Mouse (Mus musculus) liver, postnatal 0 days (tissue): ENCODE measurements at regions not wholly inside any gene's neighbourhood (a gene's known extent, or its start where the extent isn't known, plus 50 kb on each side); places are given as distances from the start of the nearest gene placed in this dataset.

Source experiments
- ATAC-seq: fragments of 200-750 bp; cut with Nextera tagmentation; 2 replicates; pipeline ENCODE4 v1.8.0; 2017; ENCODE audit warnings: mild to moderate bottlenecking, moderate library complexity
- DNase-seq: peaks from one replicate; pipeline ENCODE4 v3.0.0-alpha.2; 2016
- H3K27ac ChIP-seq: fragments of 300-500 bp; sonication (generic); 2 replicates; pipeline ENCODE4 v1.5.1; 2014; ENCODE audit warnings: antibody characterized with exemption, moderate library complexity, mild to moderate bottlenecking, low read depth
- H3K27me3 ChIP-seq: fragments of 300-500 bp; sonication (generic); 2 replicates; pipeline ENCODE4 v1.6.1; 2014; ENCODE audit warnings: low read length, control low read depth, mixed read lengths; ENCODE audit not compliant: insufficient read depth
- H3K36me3 ChIP-seq: fragments of 300-500 bp; sonication (generic); replicated peaks from 2 replicates; pipeline ENCODE4 v1.6.1; 2014; ENCODE audit warnings: mild to moderate bottlenecking, control low read depth, low read length, moderate library complexity, mixed read lengths; ENCODE audit not compliant: insufficient read depth
- H3K4me1 ChIP-seq: fragments of 300-500 bp; sonication (generic); 2 replicates; pipeline ENCODE4 v1.6.1; 2014; ENCODE audit warnings: antibody characterized with exemption, mild to moderate bottlenecking, control low read depth; ENCODE audit not compliant: insufficient read depth
- H3K4me2 ChIP-seq: fragments of 300-500 bp; sonication (generic); 2 replicates; pipeline ENCODE4 v1.6.1; 2014; ENCODE audit warnings: low read depth, mild to moderate bottlenecking, low read length, moderate library complexity, mixed read lengths
- H3K4me3 ChIP-seq: fragments of 300-500 bp; sonication (generic); 2 replicates; pipeline ENCODE4 v1.5.1; 2014; ENCODE audit warnings: low read depth, low read length
- H3K9ac ChIP-seq: fragments of 300-500 bp; sonication (generic); replicated peaks from 2 replicates; pipeline ENCODE4 v1.6.1; 2014; ENCODE audit warnings: mild to moderate bottlenecking, moderate library complexity
- H3K9me3 ChIP-seq: fragments of 300-500 bp; sonication (generic); 2 replicates; pipeline ENCODE4 v1.6.1; 2016; ENCODE audit warnings: mild to moderate bottlenecking, control low read depth, low read length, mixed read lengths
- CTCF ChIP-seq: sonication (generic); IDR thresholded peaks from 2 replicates; pipeline ENCODE4 v1.5.1; 2016; ENCODE audit warnings: antibody characterized with exemption, low read depth
- EP300 ChIP-seq: IDR thresholded peaks from 2 replicates; pipeline ENCODE4 v1.6.1; 2016; ENCODE audit warnings: antibody characterized with exemption, low read depth, mild to moderate bottlenecking
- WGBS: fragments of 180-500 bp; shearing (Covaris S2); extraction: QIAGEN DNeasy Blood & Tissue Kit; methylation state at CpG from one replicate; pipeline ENCODE4 v1.1.7; 2014; ENCODE audit not compliant: insufficient replicate concordance; 5-methylcytosine and 5-hydroxymethylcytosine counted together

GRCm38 (mm10) chr1:184130897-184131296 is 96.8 kb upstream of the 1700056E22Rik start:
- no peaks in the 10 kb centered on the region for H3K4me1 ChIP-seq
- H3K27me3 ChIP-seq = no peaks in the 10 kb centered on the region
- H3K9ac ChIP-seq = no peak overlapping the region
- WGBS = 68% methylated on average over 4 of the region's 4 CpGs
- H3K36me3 ChIP-seq = no peaks in the 10 kb centered on the region
- no peak overlapping the region for H3K4me2 ChIP-seq
- TF ChIP-seq EP300 (no peak), CTCF (no peak)
- H3K27ac ChIP-seq = no peak overlapping the region
- H3K4me3 ChIP-seq = no peak overlapping the region
- no peaks in the 10 kb centered on the region for H3K9me3 ChIP-seq
- ATAC-seq (no peak), DNase-seq (no peak)

- H3K4me3 ChIP-seq = no peak overlapping the region
- H3K4me1 ChIP-seq = no peaks in the 10 kb centered on the region
- no peak overlapping the region for H3K9ac ChIP-seq
- TF ChIP-seq CTCF (no peak), EP300 (no peak)
- WGBS = 74% methylated on average over 4 of the region's 4 CpGs
- ATAC-seq (no peak), DNase-seq (no peak)
- H3K9me3 ChIP-seq = no peaks in the 10 kb centered on the region
- no peak overlapping the region for H3K27ac ChIP-seq
- no peaks in the 10 kb centered on the region for H3K36me3 ChIP-seq
- no peak overlapping the region for H3K4me2 ChIP-seq
- H3K27me3 ChIP-seq = no peaks in the 10 kb centered on the region
Observed at GRCm38 (mm10) chr1:184127321-184127720, 93.2 kb upstream of the 1700056E22Rik start.

- Histone ChIP-seq H3K9me3 (no peaks in the 10 kb centered on the region), H3K4me2 (no peak overlapping the region), H3K4me3 (no peak overlapping the region), H3K27ac (no peak overlapping the region), H3K27me3 (no peaks in the 10 kb centered on the region), H3K4me1 (no peaks in the 10 kb centered on the region), H3K9ac (no peak overlapping the region), H3K36me3 (no peaks in the 10 kb centered on the region)
- ATAC-seq (no peak), DNase-seq (no peak)
- TF ChIP-seq CTCF (no peak), EP300 (no peak)
- 77% methylated on average over 3 of the region's 3 CpGs for WGBS
Observed at GRCm38 (mm10) chr1:184126909-184127308, 92.8 kb upstream of the 1700056E22Rik start.
